Mouse (Mus musculus) embryo, embryonic 9.5 days (tissue): Measurements from ENCODE around the gene Pkn1.

Experiments
- DNase-seq: peaks from one replicate; pipeline ENCODE4 v3.0.0-alpha.2; 2017; ENCODE audit errors: extremely low spot score

Gene Pkn1

DNA sequence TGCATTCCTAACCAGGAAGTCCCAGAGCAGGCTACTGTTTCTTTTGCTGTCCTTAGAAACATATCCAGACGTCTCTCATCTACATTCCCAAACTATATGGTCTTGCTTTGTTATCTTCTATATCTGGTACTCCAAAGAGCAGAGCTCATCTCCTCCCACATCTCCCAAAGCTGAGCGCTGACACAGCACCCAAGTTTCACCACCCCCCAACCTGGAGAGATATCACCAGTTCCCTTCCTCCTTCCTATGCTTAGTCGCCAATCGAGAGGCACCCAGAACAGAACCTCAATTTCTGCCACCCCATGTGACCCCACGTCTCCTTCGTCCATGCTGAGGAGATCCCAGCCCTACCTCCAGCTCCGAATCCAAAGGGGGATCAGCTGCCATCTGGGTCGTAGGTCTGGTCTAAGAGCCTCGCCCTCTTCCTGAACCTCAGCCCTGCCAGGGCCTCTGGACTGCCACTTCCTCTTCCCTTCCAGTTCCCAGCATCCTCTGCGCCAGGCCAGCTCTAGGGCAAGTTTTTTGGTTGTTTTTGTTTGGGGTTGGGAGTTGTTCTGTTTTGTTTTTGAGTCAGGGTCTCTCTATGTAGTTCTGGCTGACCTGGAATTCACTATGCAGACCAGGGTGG lies 5.3 kb downstream of the Pkn1 start:
- DNase-seq, result no peak

DNA sequence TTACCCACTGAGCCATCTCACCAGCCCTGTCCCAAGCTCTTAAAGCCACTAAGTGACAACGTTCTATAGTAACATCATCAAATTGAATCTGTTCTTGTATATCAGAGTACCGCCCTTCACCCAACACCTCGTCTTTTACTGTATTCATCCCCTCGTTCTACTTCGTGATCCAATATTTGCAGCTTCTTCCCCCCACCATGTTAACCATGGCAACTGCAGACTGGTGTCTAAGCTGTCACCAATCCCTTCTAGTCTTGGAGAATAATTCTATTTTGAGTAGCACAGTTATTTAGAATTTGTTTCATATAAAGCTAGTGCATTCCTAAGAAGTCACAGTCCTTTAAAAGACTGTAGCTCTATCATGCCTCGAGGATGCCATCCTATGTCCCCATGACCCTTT lies 9.7 kb downstream of the Pkn1 start:
- DNase-seq, result no peak

DNA sequence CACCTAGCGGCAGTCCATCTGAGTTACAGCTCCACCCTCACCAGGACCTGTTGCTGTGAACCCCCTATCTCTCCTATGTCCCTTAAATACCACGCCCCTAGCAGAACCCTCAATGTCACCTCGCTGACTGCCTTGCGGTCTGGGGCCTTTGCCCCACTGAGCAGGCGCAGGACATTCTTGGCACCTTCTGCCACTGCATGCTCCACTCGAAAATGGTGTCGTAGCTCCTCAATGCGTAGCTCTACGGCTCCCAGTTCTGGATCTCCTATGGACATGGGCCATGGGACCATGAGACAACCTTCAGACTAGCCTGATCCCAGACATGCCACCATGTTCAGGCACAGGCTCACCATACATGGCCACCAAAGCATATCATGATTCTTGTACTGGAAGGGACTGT lies 14.5 kb downstream of the Pkn1 start:
- no peak for DNase-seq

DNA sequence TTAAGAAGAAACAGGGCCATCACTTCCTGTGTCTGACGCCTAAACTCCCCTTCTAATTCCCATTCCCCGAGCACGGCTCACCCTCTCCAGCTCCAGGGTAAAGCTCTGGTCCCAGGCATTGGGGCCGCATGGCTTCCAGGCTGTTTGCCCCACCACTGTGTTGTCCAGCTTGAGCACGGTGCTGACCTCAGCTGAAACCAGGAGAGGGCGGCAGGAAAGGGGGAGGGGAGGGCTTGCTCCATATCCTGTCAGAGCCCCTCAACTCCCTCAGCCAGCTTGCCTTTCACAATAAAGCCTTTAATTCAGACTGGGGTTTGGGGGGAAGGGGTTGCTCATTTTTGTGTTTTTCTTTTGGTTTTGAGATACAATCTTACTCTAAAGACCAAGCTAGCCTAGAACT lies 17.9 kb downstream of the Pkn1 start:
- DNase-seq, result peak; percentile 62

GRCm38 (mm10) chr8:83680603-83681002 lies 18.4 kb downstream of the Pkn1 start:
- no peak for DNase-seq

- DNase-seq, result no peak
Measured at GRCm38 (mm10) chr8:83679866-83680265, 19.1 kb downstream of the Pkn1 start.

- DNase-seq, result no peak
Measured at GRCm38 (mm10) chr8:83674497-83674896, 24.5 kb downstream of the Pkn1 start.

- DNase-seq, result no peak
Measured at GRCm38 (mm10) chr8:83672936-83673335, 26.0 kb downstream of the Pkn1 start.

DNA sequence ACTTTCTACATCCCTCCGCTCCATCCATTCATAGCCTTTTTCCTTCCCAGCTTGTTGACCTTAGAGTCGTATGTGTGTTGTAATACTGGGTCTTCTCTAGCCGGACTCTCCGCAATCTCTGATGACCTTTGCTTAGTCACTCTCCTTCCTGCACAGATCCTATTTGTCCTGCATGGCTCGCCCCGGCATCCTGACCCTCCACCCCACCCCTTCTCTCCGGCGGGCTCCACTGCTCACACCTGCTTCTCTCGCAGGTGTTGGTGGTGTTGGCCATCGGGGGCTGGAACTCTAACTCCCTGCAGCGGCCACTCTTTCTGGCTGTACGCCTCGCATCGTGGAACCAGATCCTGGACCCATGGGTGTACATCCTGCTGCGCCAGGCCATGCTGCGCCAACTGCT lies 30.0 kb downstream of the Pkn1 start:
- no peak for DNase-seq

GRCm38 (mm10) chr8:83668010-83668916 lies 30.7 kb downstream of the Pkn1 start:
- DNase-seq, result peak; percentile 84

DNA sequence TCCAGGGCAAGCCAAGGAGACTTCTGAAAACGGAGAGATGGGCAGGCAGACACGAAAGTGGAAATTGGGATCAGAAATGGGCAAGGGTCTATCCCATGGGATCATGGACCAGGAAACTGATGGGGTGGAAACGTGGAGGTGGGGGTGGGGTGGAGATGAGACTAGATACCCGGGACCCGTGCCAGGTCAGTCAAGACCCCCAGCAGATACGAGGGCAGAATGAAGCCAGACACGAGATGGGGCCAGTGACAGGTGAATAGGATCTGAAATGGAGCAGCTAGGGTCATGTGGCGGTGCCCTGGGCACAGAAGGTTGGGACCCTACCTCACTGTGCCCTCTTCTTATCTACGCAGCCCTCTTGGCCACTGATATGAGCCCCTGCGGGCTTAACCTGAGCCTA lies 31.5 kb downstream of the Pkn1 start:
- DNase-seq, result no peak

GRCm38 (mm10) chr8:83666866-83667234 lies 32.1 kb downstream of the Pkn1 start:
- no peak for DNase-seq

- DNase-seq, result peak; percentile 5
Measured at GRCm38 (mm10) chr8:83665969-83666865, 32.8 kb downstream of the Pkn1 start, which contains the start of gene Ptger1. TSS of gene Ptger1 (plus strand) at chr8:83666678.

GRCm38 (mm10) chr8:83664931-83665625 lies 33.9 kb downstream of the Pkn1 start:
- peak; percentile 9 for DNase-seq

DNA sequence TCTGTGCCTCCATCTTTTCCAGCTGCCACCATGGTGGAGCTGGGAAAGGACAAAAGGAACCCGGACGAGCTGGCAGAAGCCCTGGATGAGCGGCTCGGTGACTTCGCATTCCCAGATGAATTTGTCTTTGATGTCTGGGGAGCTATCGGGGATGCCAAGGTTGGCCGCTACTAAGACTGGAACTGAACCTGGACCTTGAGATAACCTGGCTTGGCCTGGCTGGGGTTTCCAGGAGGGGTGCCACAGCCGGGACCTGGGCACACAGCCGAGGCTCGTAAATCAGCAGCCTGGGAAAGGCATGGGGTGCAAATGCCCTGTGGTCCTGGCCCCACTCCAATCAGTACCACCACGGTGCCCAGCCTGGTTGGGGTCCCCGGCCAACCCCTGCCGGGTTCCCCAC lies 34.9 kb downstream of the Pkn1 start:
- DNase-seq, result no peak

- peak; percentile 83 for DNase-seq
Measured at GRCm38 (mm10) chr8:83662421-83662826, 36.6 kb downstream of the Pkn1 start.

DNA sequence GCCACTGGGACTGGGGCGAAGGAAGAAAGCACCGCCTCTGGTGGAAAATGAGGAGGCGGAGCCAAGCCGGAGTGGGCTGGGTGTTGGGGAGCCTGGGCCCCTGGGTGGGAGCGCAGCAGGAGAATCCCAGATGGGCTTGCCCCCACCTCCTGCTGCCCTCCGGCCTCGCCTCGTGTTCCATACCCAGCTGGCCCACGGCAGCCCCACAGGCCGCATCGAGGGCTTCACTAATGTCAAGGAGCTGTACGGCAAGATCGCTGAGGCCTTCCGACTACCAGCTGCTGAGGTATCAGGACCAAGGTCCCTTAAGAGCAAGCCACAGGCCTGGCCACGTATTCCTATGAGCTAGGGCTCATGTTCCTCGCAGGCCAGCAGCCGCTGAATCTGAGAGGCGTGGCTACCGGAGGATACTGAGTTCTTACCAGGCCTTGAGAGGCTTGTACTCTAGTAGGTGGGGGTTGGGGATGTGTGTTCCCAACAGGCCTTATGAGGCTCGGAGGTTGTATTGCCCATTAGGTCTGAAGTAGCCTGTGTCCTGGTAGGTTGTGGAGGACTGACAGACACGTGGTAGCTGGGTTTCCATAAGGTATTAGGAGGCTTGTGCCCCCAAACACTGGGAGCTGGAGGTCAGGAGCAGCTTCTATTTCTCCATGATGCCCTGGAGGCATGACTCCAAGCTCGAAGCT lies 37.8 kb downstream of the Pkn1 start:
- DNase-seq, result peak; percentile 36

- peak; percentile 27 for DNase-seq
Measured at GRCm38 (mm10) chr8:83660545-83660944, 38.4 kb downstream of the Pkn1 start.

GRCm38 (mm10) chr8:83656484-83657246 lies 42.3 kb downstream of the Pkn1 start:
- DNase-seq, result no peak

DNA sequence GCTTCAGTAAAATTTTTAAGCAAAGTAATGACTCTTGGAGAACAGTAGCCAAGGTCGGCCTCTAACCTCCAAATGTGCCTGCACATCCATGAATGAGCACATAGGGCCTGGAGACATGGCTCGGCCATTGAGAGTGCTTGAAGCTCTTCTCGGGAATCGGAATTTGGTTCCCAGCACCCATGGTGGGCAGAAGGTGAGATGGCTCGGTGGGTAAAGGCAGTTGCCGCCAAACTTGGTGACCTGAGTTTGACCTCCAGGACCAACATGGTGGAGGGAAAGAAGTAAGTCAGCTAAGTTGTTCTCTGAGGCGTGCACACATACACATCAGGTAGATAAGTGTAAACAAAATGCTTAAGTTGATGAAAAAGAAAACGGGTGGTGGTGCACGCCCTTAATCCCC lies 42.9 kb downstream of the Pkn1 start:
- DNase-seq, result no peak
